Mouse (Mus musculus): Measurements from ENCODE around the gene Memo1.

DNA sequence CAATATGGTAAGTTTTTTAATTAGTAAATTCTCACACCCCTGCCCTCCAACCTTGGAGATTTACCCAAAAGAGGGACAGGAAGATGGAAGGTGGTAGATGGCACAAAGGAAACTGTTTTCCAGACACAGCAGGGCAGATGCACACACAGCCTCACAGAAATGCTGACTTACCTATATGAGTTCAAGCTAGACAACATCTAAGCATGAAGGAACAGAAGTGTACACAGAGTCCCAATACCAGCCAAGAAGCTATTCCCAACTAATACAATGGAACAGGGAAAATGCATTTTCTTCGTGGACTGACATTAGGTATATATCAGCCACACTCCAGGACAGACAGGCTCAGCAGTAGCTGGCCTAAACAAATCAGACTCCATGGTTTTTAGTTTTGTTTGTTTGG is 122.5 kb downstream of the Memo1 start:
- TF ChIP-seq HCFC1 (IDR thresholded peaks at IDR 0.05; ENCODE audit: borderline replicate concordance, insufficient read depth, low read length) (no peak), ZNF384 (IDR thresholded peaks at IDR 0.05; ENCODE audit: low read depth, low read length) (no peak), CHD2 (IDR thresholded peaks at IDR 0.05; ENCODE audit: low read depth, low read length) (no peak), ZC3H11A (IDR thresholded peaks at IDR 0.05; ENCODE audit: borderline replicate concordance, low read depth, low read length) (no peak)

All from ES-E14 (cell line).